Mouse (Mus musculus) bone marrow, adult 2 months (tissue): ENCODE results near the gene Zfp46.

Experiments
- CTCF ChIP-seq: fragments of 200-500 bp; IDR thresholded peaks from 2 replicates; pipeline ENCODE4 v1.5.1; 2011; ENCODE audit warnings: low read length, control low read depth; ENCODE audit not compliant: control insufficient read depth, insufficient read depth
- POLR2A ChIP-seq: fragments of 200-500 bp; IDR thresholded peaks from 2 replicates; pipeline ENCODE4 v1.6.1; 2011; ENCODE audit warnings: low read depth, mild to moderate bottlenecking, control low read depth, low read length, borderline replicate concordance; ENCODE audit not compliant: control insufficient read depth

DNA sequence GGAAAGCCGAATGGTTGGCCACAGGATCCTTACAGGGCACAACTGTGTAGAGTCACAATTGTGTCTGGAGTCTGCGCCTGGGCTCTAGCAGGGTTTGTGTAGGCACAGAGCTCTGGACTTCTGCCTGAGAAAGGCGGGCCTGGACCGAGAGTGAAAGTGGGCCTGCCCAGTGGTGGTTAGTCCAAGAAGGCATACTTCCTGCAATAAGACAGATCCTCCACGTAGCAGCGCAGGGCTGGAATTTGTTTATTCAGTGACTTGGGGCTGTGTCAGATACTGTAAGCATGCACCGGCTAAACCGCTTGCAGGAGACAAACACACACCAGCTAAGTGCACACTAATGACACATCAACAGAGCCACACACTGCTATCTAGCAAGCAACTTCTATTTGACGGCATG is 34.7 kb upstream of the Zfp46 start:
- TF ChIP-seq POLR2A (no peak), CTCF (no peak)
